Mouse (Mus musculus) MEL (cell line): ENCODE results near the gene Dnal4. TPM values are rescaled to one million over a fixed set of nuclear protein-coding genes. Genes with fewer than 3 reads are reported as not detected.

Experiments
- DNase-seq: peaks from one replicate; pipeline ENCODE4 v3.0.0; 2011; ENCODE audit warnings: low read depth, low spot score
- H3K27ac ChIP-seq: 2 replicates; pipeline ENCODE4 v1.5.1; 2012; ENCODE audit warnings: low read depth, mild to moderate bottlenecking, control low read depth, low read length, moderate library complexity; ENCODE audit not compliant: control insufficient read depth
- H3K27me3 ChIP-seq, 2 experiments: fragments of 150-350 bp in 1 of 2; sonication (generic) in 1 of 2; 2 replicates each; pipeline ENCODE4 v1.6.1; 2012; ENCODE audit warnings: low read length in 2 of 2, mild to moderate bottlenecking in 2 of 2, improper control_type of control experiment in 1 of 2, moderate library complexity in 1 of 2; ENCODE audit not compliant: insufficient read depth in 2 of 2, control insufficient read depth in 1 of 2
- H3K36me3 ChIP-seq, 2 experiments: 2 replicates each; pipeline ENCODE4 v1.6.1; 2012 to 2014; ENCODE audit warnings: low read length in 2 of 2, improper control_type of control experiment in 1 of 2, inconsistent platforms in 1 of 2, mild to moderate bottlenecking in 1 of 2; ENCODE audit not compliant: insufficient read depth in 2 of 2, control insufficient read depth in 1 of 2
- H3K4me1 ChIP-seq, 2 experiments: fragments of 150-350 bp in 1 of 2; sonication (generic) in 1 of 2; 2 replicates each; pipeline ENCODE4 v1.6.1; 2012; ENCODE audit warnings: low read length in 2 of 2, improper control_type of control experiment in 1 of 2, mild to moderate bottlenecking in 1 of 2; ENCODE audit not compliant: insufficient read depth in 2 of 2, control insufficient read depth in 1 of 2
- H3K4me3 ChIP-seq, 2 experiments: fragments of 150-350 bp in 1 of 2; sonication (generic) in 1 of 2; 2 replicates each; pipeline ENCODE4 v1.5.1; 2012; ENCODE audit warnings: low read depth in 2 of 2, low read length in 2 of 2, mild to moderate bottlenecking in 2 of 2, moderate library complexity in 2 of 2, control low read depth in 1 of 2, improper control_type of control experiment in 1 of 2; ENCODE audit not compliant: control insufficient read depth in 1 of 2, insufficient read depth in 1 of 2
- H3K79me2 ChIP-seq: 2 replicates; pipeline ENCODE4 v1.6.1; 2012; ENCODE audit warnings: mild to moderate bottlenecking, low read length, moderate library complexity; ENCODE audit not compliant: control insufficient read depth, poor library complexity, insufficient read depth
- H3K9ac ChIP-seq: 2 replicates; pipeline ENCODE4 v1.6.1; 2012; ENCODE audit warnings: low read depth, mild to moderate bottlenecking, control low read depth, low read length, moderate library complexity; ENCODE audit not compliant: control insufficient read depth, poor library complexity, severe bottlenecking
- H3K9me3 ChIP-seq: fragments of 150-350 bp; sonication (generic); replicated peaks from 2 replicates; pipeline ENCODE4 v1.6.1; 2012; ENCODE audit warnings: mild to moderate bottlenecking, low read length, improper control_type of control experiment, moderate library complexity; ENCODE audit not compliant: insufficient read depth
- BHLHE40 ChIP-seq: IDR thresholded peaks from 2 replicates; pipeline ENCODE4 v1.6.1; 2012; ENCODE audit warnings: low read depth, mild to moderate bottlenecking, inconsistent platforms, low read length, improper control_type of control experiment, borderline replicate concordance
- CHD1 ChIP-seq: IDR thresholded peaks from 2 replicates; pipeline ENCODE4 v1.6.1; 2012; ENCODE audit warnings: low read depth, mild to moderate bottlenecking, inconsistent platforms, low read length, improper control_type of control experiment
- CHD2 ChIP-seq: IDR thresholded peaks from 2 replicates; pipeline ENCODE4 v1.6.1; 2011; ENCODE audit warnings: low read length, improper control_type of control experiment
- CTCF ChIP-seq, 3 experiments: IDR thresholded peaks in 2 of 3; conservative IDR thresholded peaks in 1 of 3; 2 replicates each; pipeline ENCODE4 v1.5.1; 2011 to 2012; ENCODE audit warnings: low read length in 3 of 3, low read depth in 2 of 3, mild to moderate bottlenecking in 2 of 3, improper control_type of control experiment in 1 of 3, inconsistent platforms in 1 of 3, mixed read lengths in 1 of 3, moderate library complexity in 1 of 3; ENCODE audit not compliant: control insufficient read depth in 1 of 3, insufficient read depth in 1 of 3, poor library complexity in 1 of 3, severe bottlenecking in 1 of 3
- ELF1 ChIP-seq: IDR thresholded peaks from 2 replicates; pipeline ENCODE4 v1.6.1; 2014; ENCODE audit warnings: low read depth, mild to moderate bottlenecking, inconsistent platforms, low read length, improper control_type of control experiment, moderate library complexity
- GABPA ChIP-seq: IDR thresholded peaks from 2 replicates; pipeline ENCODE4 v1.6.1; 2012; ENCODE audit warnings: low read depth, mild to moderate bottlenecking, inconsistent platforms, low read length, improper control_type of control experiment, moderate library complexity
- HCFC1 ChIP-seq: IDR thresholded peaks from 2 replicates; pipeline ENCODE4 v1.6.1; 2012; ENCODE audit warnings: low read depth, mild to moderate bottlenecking, inconsistent platforms, low read length, improper control_type of control experiment, moderate library complexity
- KAT2A ChIP-seq: conservative IDR thresholded peaks from 2 replicates; pipeline ENCODE4 v1.6.1; 2012; ENCODE audit warnings: low read depth, low read length, improper control_type of control experiment, inconsistent platforms
- MAFK ChIP-seq: IDR thresholded peaks from 2 replicates; pipeline ENCODE4 v1.6.1; 2011; ENCODE audit warnings: low read depth, mild to moderate bottlenecking, low read length, improper control_type of control experiment, borderline replicate concordance
- MAX ChIP-seq: IDR thresholded peaks from 2 replicates; pipeline ENCODE4 v1.6.1; 2011; ENCODE audit warnings: low read length, improper control_type of control experiment
- MEF2A ChIP-seq: IDR thresholded peaks from 2 replicates; pipeline ENCODE4 v1.6.1; 2014; ENCODE audit warnings: low read depth, mild to moderate bottlenecking, inconsistent platforms, low read length, improper control_type of control experiment; ENCODE audit not compliant: poor library complexity, insufficient replicate concordance, severe bottlenecking; ENCODE audit errors: extremely low read depth
- MYC ChIP-seq: IDR thresholded peaks from 2 replicates; pipeline ENCODE4 v1.6.1; 2011; ENCODE audit warnings: low read depth, mild to moderate bottlenecking, low read length, improper control_type of control experiment, moderate library complexity
- NELFE ChIP-seq: IDR thresholded peaks from 2 replicates; pipeline ENCODE4 v1.6.1; 2011; ENCODE audit warnings: low read depth, low read length, improper control_type of control experiment
- NRF1 ChIP-seq: IDR thresholded peaks from 2 replicates; pipeline ENCODE4 v1.6.1; 2014; ENCODE audit warnings: low read depth, mild to moderate bottlenecking, inconsistent platforms, low read length, improper control_type of control experiment, moderate library complexity; ENCODE audit not compliant: poor library complexity, insufficient read depth, severe bottlenecking
- POLR2A ChIP-seq, 2 experiments: IDR thresholded peaks; 2 replicates each; pipeline ENCODE4 v1.6.1; 2011 to 2012; ENCODE audit warnings: low read length in 2 of 2, mild to moderate bottlenecking in 2 of 2, control low read depth in 1 of 2, improper control_type of control experiment in 1 of 2, low read depth in 1 of 2, moderate library complexity in 1 of 2; ENCODE audit not compliant: control insufficient read depth in 1 of 2, insufficient read depth in 1 of 2, poor library complexity in 1 of 2
- POLR2AphosphoS2 ChIP-seq: IDR thresholded peaks from 2 replicates; pipeline ENCODE4 v1.6.1; 2011; ENCODE audit warnings: low read length, improper control_type of control experiment
- POLR2AphosphoS5 ChIP-seq: IDR thresholded peaks from 2 replicates; pipeline ENCODE4 v1.6.1; 2012; ENCODE audit warnings: low read depth, borderline replicate concordance, mild to moderate bottlenecking, inconsistent platforms, low read length, moderate library complexity, mixed read lengths
- RAD21 ChIP-seq: IDR thresholded peaks from 2 replicates; pipeline ENCODE4 v1.6.1; 2011; ENCODE audit warnings: mild to moderate bottlenecking, low read depth, low read length, improper control_type of control experiment
- RCOR1 ChIP-seq: IDR thresholded peaks from 2 replicates; pipeline ENCODE4 v1.6.1; 2012; ENCODE audit warnings: low read depth, mild to moderate bottlenecking, inconsistent platforms, low read length, improper control_type of control experiment
- SMC3 ChIP-seq: IDR thresholded peaks from 2 replicates; pipeline ENCODE4 v1.6.1; 2011; ENCODE audit warnings: low read depth, low read length, improper control_type of control experiment
- TCF12 ChIP-seq: IDR thresholded peaks from 2 replicates; pipeline ENCODE4 v1.6.1; 2014; ENCODE audit warnings: low read depth, mild to moderate bottlenecking, inconsistent platforms, low read length, improper control_type of control experiment, moderate library complexity
- UBTF ChIP-seq: IDR thresholded peaks from 2 replicates; pipeline ENCODE4 v1.6.1; 2012; ENCODE audit warnings: low read depth, mild to moderate bottlenecking, inconsistent platforms, low read length, improper control_type of control experiment, moderate library complexity, borderline replicate concordance; ENCODE audit not compliant: insufficient read depth
- USF1 ChIP-seq: IDR thresholded peaks from 2 replicates; pipeline ENCODE4 v1.6.1; 2014; ENCODE audit warnings: low read depth, mild to moderate bottlenecking, inconsistent platforms, low read length, improper control_type of control experiment, moderate library complexity
- USF2 ChIP-seq, 2 experiments: IDR thresholded peaks; 2 replicates each; pipeline ENCODE4 v1.6.1; 2011 to 2012; ENCODE audit warnings: improper control_type of control experiment in 2 of 2, low read length in 2 of 2, borderline replicate concordance in 1 of 2, inconsistent platforms in 1 of 2, low read depth in 1 of 2, mild to moderate bottlenecking in 1 of 2; ENCODE audit not compliant: insufficient read depth in 1 of 2
- ZC3H11A ChIP-seq: IDR thresholded peaks from 2 replicates; pipeline ENCODE4 v1.6.1; 2012; ENCODE audit warnings: low read depth, mild to moderate bottlenecking, inconsistent platforms, low read length, improper control_type of control experiment
- ZNF384 ChIP-seq: IDR thresholded peaks from 2 replicates; pipeline ENCODE4 v1.6.1; 2012; ENCODE audit warnings: low read depth, mild to moderate bottlenecking, inconsistent platforms, low read length, improper control_type of control experiment
- polyA plus RNA-seq, 2 experiments: library from polyadenylated mRNA; stranded (reverse) in 1 of 2; unstranded in 1 of 2; fragments of >175 nt in 1 of 2; fragments of >200 nt in 1 of 2; gene quantifications; 2 replicates each; pipeline versions ENCODE4 v1.2.1 to v1.2.4; 2012; ENCODE audit warnings: low replicate concordance in 2 of 2, low read depth in 1 of 2; ENCODE audit not compliant: insufficient read length in 2 of 2, insufficient read depth in 1 of 2, missing spikeins in 1 of 2
- total RNA-seq: library from RNA; depleted of rRNA; stranded (reverse); fragments of 300-350 nt; gene quantifications from 2 replicates; pipeline ENCODE4 v1.2.3, GENCODE M21; 2012

Gene Dnal4
- total and polyA plus RNA-seq, 3 experiments, result 19.5 to 30.0 TPM; not detected in 1

- TF ChIP-seq ZNF384 (no peak), MEF2A (no peak), CHD2 (no peak), USF2 (IDR thresholded peaks at IDR 0.05; ENCODE audit: borderline replicate concordance in 1 of 2, insufficient read depth in 1 of 2, low read depth in 1 of 2, low read length in 2 of 2) (no peak), NRF1 (no peak), MAX (no peak), RAD21 (peak; percentile 33), SMC3 (peak; percentile 10; the same call in 1 of the 2 replicates), POLR2A (IDR thresholded peaks at IDR 0.05; ENCODE audit: control insufficient read depth in 1 of 2, insufficient read depth in 1 of 2, low read depth in 1 of 2, low read length in 2 of 2, poor library complexity in 1 of 2) (no peak), CTCF (IDR thresholded peaks at IDR 0.05 in 2 of 3, conservative IDR thresholded peaks at IDR 0.05 in 1 of 3; ENCODE audit: control insufficient read depth in 1 of 3, insufficient read depth in 1 of 3, low read depth in 2 of 3, low read length in 3 of 3, poor library complexity in 1 of 3, severe bottlenecking in 1 of 3) (peak in 2 of 3 experiments; percentile 43 to 47; a peak in 4 of 6 replicates), MYC (no peak)
- Histone ChIP-seq H3K79me2 (no peaks in the 10 kb centered on the region), H3K9ac (no peak overlapping the region), H3K27ac (no peak overlapping the region), H3K4me1 (no peaks in the 10 kb centered on the region), H3K9me3 (no peaks in the 10 kb centered on the region), H3K4me3 (no peak overlapping the region), H3K36me3 (no peaks in the 10 kb centered on the region; a peak in 1 of 4 replicates), H3K27me3 (no peaks in the 10 kb centered on the region)
- peak; percentile 23 for DNase-seq
Measured at GRCm38 (mm10) chr15:79723439-79723838, 54.2 kb downstream of the Dnal4 start.

GRCm38 (mm10) chr15:79720796-79721195 is 56.9 kb downstream of the Dnal4 start:
- no peaks in the 10 kb centered on the region for H3K79me2 ChIP-seq
- H3K4me1 ChIP-seq, result no peaks in the 10 kb centered on the region
- H3K36me3 ChIP-seq, result no peaks in the 10 kb centered on the region; a peak in 1 of 4 replicates
- no peak overlapping the region for H3K4me3 ChIP-seq
- H3K27me3 ChIP-seq, result no peaks in the 10 kb centered on the region
- no peak overlapping the region for H3K27ac ChIP-seq
- H3K9ac ChIP-seq, result no peak overlapping the region
- no peaks in the 10 kb centered on the region for H3K9me3 ChIP-seq
- no peak for TF ChIP-seq KAT2A
- TF ChIP-seq CHD1, result no peak
- TF ChIP-seq ELF1, result no peak
- no peak for TF ChIP-seq GABPA
- no peak for TF ChIP-seq MAX
- no peak for TF ChIP-seq MAFK
- no peak for TF ChIP-seq HCFC1
- TF ChIP-seq BHLHE40, result no peak
- TF ChIP-seq MEF2A, result no peak
- no peak for TF ChIP-seq MYC
- TF ChIP-seq RCOR1, result no peak
- no peak for TF ChIP-seq POLR2AphosphoS5
- no peak for TF ChIP-seq POLR2AphosphoS2
- TF ChIP-seq CTCF (IDR thresholded peaks at IDR 0.05 in 2 of 3, conservative IDR thresholded peaks at IDR 0.05 in 1 of 3; ENCODE audit: control insufficient read depth in 1 of 3, insufficient read depth in 1 of 3, low read depth in 2 of 3, low read length in 3 of 3, poor library complexity in 1 of 3, severe bottlenecking in 1 of 3), result no peak
- TF ChIP-seq ZC3H11A, result no peak
- no peak for TF ChIP-seq USF1
- TF ChIP-seq NELFE, result no peak
- TF ChIP-seq UBTF, result no peak
- TF ChIP-seq TCF12, result no peak
- DNase-seq, result no peak
